ENCODE assay signal across 9 mouse cellular contexts in the genomic region with DNA sequence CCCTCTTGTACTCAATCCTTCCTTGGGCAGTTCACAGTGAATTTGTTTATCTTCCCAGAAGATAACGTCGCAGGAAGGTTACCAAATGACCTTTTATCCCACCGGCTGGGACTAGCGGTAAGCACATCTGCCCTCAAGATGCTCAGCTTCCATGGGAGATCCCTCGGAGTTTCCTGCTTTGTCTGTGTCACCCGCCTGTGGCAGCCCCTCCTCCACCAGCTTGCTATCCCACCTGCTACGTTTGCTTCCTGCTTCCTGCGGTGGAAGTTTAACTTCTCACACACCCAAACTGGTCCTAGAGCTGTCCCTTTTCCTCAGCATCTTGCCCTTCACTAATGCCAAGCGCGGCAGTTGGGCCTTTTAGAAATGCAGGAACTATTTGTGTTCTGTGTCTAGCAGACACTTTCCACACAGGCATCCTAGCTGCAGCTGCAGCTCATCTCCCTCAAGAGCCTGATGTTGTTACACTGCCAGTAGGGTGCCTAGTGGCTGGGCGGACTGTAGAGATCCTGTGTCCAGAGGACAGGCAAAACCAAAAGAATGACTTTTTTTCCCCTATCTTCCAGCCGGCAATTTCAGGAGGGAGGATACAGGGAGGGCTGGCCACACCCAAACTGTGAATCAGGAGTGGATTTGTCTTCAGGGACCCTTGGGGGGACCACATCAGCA.
DNase-seq lines count a peak whose midpoint lies in the region; ATAC-seq lines count a peak whose summit lies in the region.
"Had no signal": no experiment of that assay in that cellular context is flagged by ENCODE, and none has a peak within 500 bp of the region (broad histone marks: within the 10 kb centered on the region; RNA-seq: fewer than 3 reads in every experiment).

No protein-coding gene starts in this region.

- H3K27ac ChIP-seq in hindbrain, embryonic 14.5 days, result no peak overlapping the region
- H3K27ac ChIP-seq: midbrain, embryonic 12.5 days had no signal

- peak overlapping the region; percentile 2; the same call in 1 of the 2 replicates for H3K9ac ChIP-seq in hindbrain, embryonic 14.5 days
- H3K9ac ChIP-seq: midbrain, embryonic 12.5 days had no signal

- peak; percentile 33 for DNase-seq in gastrocnemius, postnatal 14 days
- DNase-seq in gastrocnemius, adult 8-10 months (ENCODE audit: low spot score in 2 of 2), result no peak
- peak; percentile 38 for DNase-seq in brain, adult 2 months (ENCODE audit: low read depth, low spot score)
- DNase-seq in hindbrain, embryonic 14.5 days (ENCODE audit: low spot score), result no peak
- peak; percentile 20 for DNase-seq in lung, postnatal 36 days
- no peak for DNase-seq in MN1 (ENCODE audit: low spot score)
- DNase-seq in layer of hippocampus, adult 8-10 months (ENCODE audit: low spot score in 2 of 2), result no peak

- H3K9me3 ChIP-seq in hindbrain, embryonic 14.5 days (ENCODE audit: control insufficient read depth, low read length), result no peaks in the 10 kb centered on the region
- H3K9me3 ChIP-seq: midbrain, embryonic 12.5 days had no signal

- no peak; the same call in 1 of the 2 replicates for ATAC-seq in hindbrain, embryonic 14.5 days (ENCODE audit: low FRiP score)
- no peak for ATAC-seq in erythroblast, adult 5-6 weeks (replicated peaks; ENCODE audit: low FRiP score, poor library complexity, severe bottlenecking)

- intact Hi-C loops in gastrocnemius, postnatal 14 days (cut with DNase I; ENCODE audit: low total_unique reads), result no loop called here

- WGBS in hindbrain, embryonic 14.5 days, result 8% methylated on average over 12 of the region's 12 CpGs

- no peaks in the 10 kb centered on the region for H3K36me3 ChIP-seq in hindbrain, embryonic 14.5 days (replicated peaks; ENCODE audit: control insufficient read depth, insufficient read depth)
- H3K36me3 ChIP-seq: midbrain, embryonic 12.5 days had no signal

- no peaks in the 10 kb centered on the region for H3K4me1 ChIP-seq in hindbrain, embryonic 14.5 days (replicated peaks; ENCODE audit: control insufficient read depth, insufficient read depth, low read length)

- H3K27me3 ChIP-seq in hindbrain, embryonic 14.5 days (ENCODE audit: control insufficient read depth, insufficient read depth, low read length), result no peaks in the 10 kb centered on the region
- H3K27me3 ChIP-seq: midbrain, embryonic 12.5 days had no signal

- H3K4me2 ChIP-seq in hindbrain, embryonic 14.5 days (replicated peaks), result 0 out of 2 replicates have a peak overlapping the region, but pooled peaks have one; percentile 13
- H3K4me2 ChIP-seq: midbrain, embryonic 12.5 days had no signal

- H3K4me3 ChIP-seq in hindbrain, embryonic 14.5 days (replicated peaks; ENCODE audit: low read length), result no peak overlapping the region
- H3K4me3 ChIP-seq: midbrain, embryonic 12.5 days had no signal

Comparison
In these comparisons a context has a peak if more than half of its experiments do, and no peak if none do; other contexts are left out.
1. DNase-seq: peak in gastrocnemius, postnatal 14 days (single experiment), brain, adult 2 months (single experiment) and lung, postnatal 36 days (single experiment); none in gastrocnemius, adult 8-10 months (0 of 2), hindbrain, embryonic 14.5 days (single experiment), MN1 (single experiment) and layer of hippocampus, adult 8-10 months (0 of 2).